Mouse (Mus musculus) megakaryocyte-erythroid progenitor cell, adult 5 weeks (primary cell): ENCODE results near the gene Prdm11. TPM values are rescaled to one million over a fixed set of nuclear protein-coding genes. Genes with fewer than 3 reads are reported as not detected.

ENCODE experiments used
- polyA plus RNA-seq: library from polyadenylated mRNA; stranded (reverse); fragments of >175 nt; gene quantifications from 2 replicates; pipeline ENCODE4 v1.2.3, GENCODE M21; 2012

Prdm11 gene
- 15.6 and 18.8 TPM in 2 replicates for polyA plus RNA-seq

DNA sequence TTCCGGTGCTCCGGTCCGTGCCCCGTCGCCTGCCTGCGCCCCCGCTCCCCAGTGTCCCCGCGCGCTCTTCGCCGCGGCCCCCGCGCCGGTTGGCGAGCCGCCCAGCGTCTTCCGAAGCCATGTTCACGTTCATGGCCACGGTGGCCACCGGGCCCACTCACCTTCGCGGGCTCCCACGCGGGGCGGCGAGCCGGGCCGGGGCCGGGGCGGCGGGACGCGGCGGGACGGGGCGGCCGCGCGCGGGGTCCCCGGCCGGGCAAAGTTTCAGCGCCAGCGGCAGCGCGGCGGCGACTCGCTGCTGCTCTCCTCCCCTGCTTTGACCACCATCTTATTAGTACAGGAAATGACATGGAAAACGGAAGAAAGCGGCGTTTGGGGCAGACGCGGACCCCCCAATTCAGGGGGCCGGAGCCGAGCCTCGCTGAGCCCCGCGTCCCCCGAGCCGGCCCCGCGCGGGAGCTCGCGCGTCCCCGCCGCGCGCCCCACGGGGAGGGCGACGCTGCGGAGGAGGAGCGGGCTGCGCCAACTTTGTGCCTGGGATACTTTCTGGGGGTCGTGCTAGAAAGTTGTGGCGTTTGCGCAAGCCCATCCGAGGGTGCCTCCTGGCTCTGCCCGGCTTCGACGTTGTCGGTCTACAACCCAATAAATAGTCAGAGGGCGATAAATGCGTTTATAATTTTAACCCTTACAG, at the start of gene Prdm11:
Gene Prdm11 (minus strand): TSS at position 350 of the 691 bp plus-strand sequence.

Other genes starting within 250 kb of the Prdm11 start
- not detected in 2 replicates for gene Syt13, start 131.1 kb downstream of the Prdm11 start, polyA plus RNA-seq
- 26.3 and 27.4 TPM in 2 replicates for gene Trp53i11, start 141.4 kb upstream of the Prdm11 start, polyA plus RNA-seq